Mouse (Mus musculus): Measurements from ENCODE around the gene Arl2bp. TPM values are rescaled to one million over a fixed set of nuclear protein-coding genes. Genes with fewer than 3 reads are reported as not detected.

The Arl2bp gene
- polyA plus RNA-seq, 1 experiment from 2014 or later: 71.1 TPM

- Histone ChIP-seq H3K27ac (ENCODE audit: low read depth, low read length) (no peak overlapping the region), H3K4me2 (ENCODE audit: low read depth, low read length) (no peak overlapping the region), H3K27me3 (ENCODE audit: control insufficient read depth, insufficient read depth, low read length) (peaks cover 17% of the 10 kb centered on the region), H3K4me3 (ENCODE audit: low read depth, low read length) (no peak overlapping the region), H3K9me3 (ENCODE audit: control insufficient read depth, low read length) (no peaks in the 10 kb centered on the region), H3K9ac (replicated peaks; ENCODE audit: low read depth, low read length) (no peak overlapping the region), H3K4me1 (ENCODE audit: control insufficient read depth, insufficient read depth, low read length) (peaks cover 7% of the 10 kb centered on the region), H3K36me3 (ENCODE audit: control insufficient read depth, insufficient read depth, low read length) (no peaks in the 10 kb centered on the region)
- no peak for ATAC-seq (ENCODE audit: low read depth)
- WGBS: 86% methylated on average over 4 of the region's 4 CpGs
These were observed 34.1 kb downstream of the Arl2bp start for GRCm38 (mm10) chr8:94700421-94700935.

GRCm38 (mm10) chr8:94702156-94702555, 35.8 kb downstream of the Arl2bp start:
- Histone ChIP-seq H3K36me3 (ENCODE audit: control insufficient read depth, insufficient read depth, low read length) (no peaks in the 10 kb centered on the region), H3K9me3 (ENCODE audit: control insufficient read depth, low read length) (no peaks in the 10 kb centered on the region), H3K4me3 (ENCODE audit: low read depth, low read length) (no peak overlapping the region), H3K4me1 (ENCODE audit: control insufficient read depth, insufficient read depth, low read length) (no peaks in the 10 kb centered on the region), H3K9ac (replicated peaks; ENCODE audit: low read depth, low read length) (no peak overlapping the region), H3K27ac (ENCODE audit: low read depth, low read length) (no peak overlapping the region), H3K4me2 (ENCODE audit: low read depth, low read length) (no peak overlapping the region; the same call in 1 of the 2 replicates), H3K27me3 (ENCODE audit: control insufficient read depth, insufficient read depth, low read length) (peaks cover 3% of the 10 kb centered on the region; the same call in 1 of the 2 replicates)
- WGBS: 66% methylated on average over 3 of the region's 3 CpGs
- ATAC-seq (ENCODE audit: low read depth): no peak

- Histone ChIP-seq H3K4me2 (ENCODE audit: low read depth, low read length) (peak overlapping the region; percentile 49), H3K9ac (replicated peaks; ENCODE audit: low read depth, low read length) (peak overlapping the region; percentile 37), H3K27me3 (ENCODE audit: control insufficient read depth, insufficient read depth, low read length) (no peaks in the 10 kb centered on the region), H3K4me3 (ENCODE audit: low read depth, low read length) (peak overlapping the region; percentile 41), H3K27ac (ENCODE audit: low read depth, low read length) (peak overlapping the region; percentile 44), H3K9me3 (ENCODE audit: control insufficient read depth, low read length) (no peaks in the 10 kb centered on the region), H3K4me1 (ENCODE audit: control insufficient read depth, insufficient read depth, low read length) (no peaks in the 10 kb centered on the region), H3K36me3 (ENCODE audit: control insufficient read depth, insufficient read depth, low read length) (no peaks in the 10 kb centered on the region)
- WGBS: under 1% methylated on average over 35 of the region's 35 CpGs
- ATAC-seq (ENCODE audit: low read depth): peak; percentile 85
These were observed 36.7 kb downstream of the Arl2bp start for GRCm38 (mm10) chr8:94702844-94703813.

GRCm38 (mm10) chr8:94703972-94704668, 37.7 kb downstream of the Arl2bp start:
- Histone ChIP-seq H3K4me1 (ENCODE audit: control insufficient read depth, insufficient read depth, low read length) (no peaks in the 10 kb centered on the region), H3K4me3 (ENCODE audit: low read depth, low read length) (peak overlapping the region; percentile 41), H3K4me2 (ENCODE audit: low read depth, low read length) (peak overlapping the region; percentile 58), H3K36me3 (ENCODE audit: control insufficient read depth, insufficient read depth, low read length) (no peaks in the 10 kb centered on the region), H3K9me3 (ENCODE audit: control insufficient read depth, low read length) (no peaks in the 10 kb centered on the region), H3K9ac (replicated peaks; ENCODE audit: low read depth, low read length) (peak overlapping the region; percentile 61), H3K27ac (ENCODE audit: low read depth, low read length) (peak overlapping the region; percentile 85), H3K27me3 (ENCODE audit: control insufficient read depth, insufficient read depth, low read length) (no peaks in the 10 kb centered on the region)
- under 1% methylated on average over 35 of the region's 35 CpGs for WGBS
- ATAC-seq (ENCODE audit: low read depth): peak; percentile 93

- peak overlapping the region; percentile 85 for H3K27ac ChIP-seq (ENCODE audit: low read depth, low read length)
- H3K4me1 ChIP-seq (ENCODE audit: control insufficient read depth, insufficient read depth, low read length): no peaks in the 10 kb centered on the region
- H3K27me3 ChIP-seq (ENCODE audit: control insufficient read depth, insufficient read depth, low read length): no peaks in the 10 kb centered on the region
- H3K4me3 ChIP-seq (ENCODE audit: low read depth, low read length): peak overlapping the region; percentile 39
- ATAC-seq (ENCODE audit: low read depth): no peak
- H3K9me3 ChIP-seq (ENCODE audit: control insufficient read depth, low read length): no peaks in the 10 kb centered on the region
- peak overlapping the region; percentile 61 for H3K9ac ChIP-seq (replicated peaks; ENCODE audit: low read depth, low read length)
- H3K4me2 ChIP-seq (ENCODE audit: low read depth, low read length): peak overlapping the region; percentile 58
- 15% methylated on average over 9 of the region's 9 CpGs for WGBS
- H3K36me3 ChIP-seq (ENCODE audit: control insufficient read depth, insufficient read depth, low read length): no peaks in the 10 kb centered on the region
These were observed 38.2 kb downstream of the Arl2bp start for GRCm38 (mm10) chr8:94704669-94704984.

GRCm38 (mm10) chr8:94705581-94706245, 39.3 kb downstream of the Arl2bp start:
- Histone ChIP-seq H3K9me3 (ENCODE audit: control insufficient read depth, low read length) (no peaks in the 10 kb centered on the region), H3K4me2 (ENCODE audit: low read depth, low read length) (no peak overlapping the region), H3K9ac (replicated peaks; ENCODE audit: low read depth, low read length) (no peak overlapping the region), H3K4me1 (ENCODE audit: control insufficient read depth, insufficient read depth, low read length) (no peaks in the 10 kb centered on the region), H3K27ac (ENCODE audit: low read depth, low read length) (no peak overlapping the region), H3K36me3 (ENCODE audit: control insufficient read depth, insufficient read depth, low read length) (no peaks in the 10 kb centered on the region), H3K4me3 (ENCODE audit: low read depth, low read length) (no peak overlapping the region), H3K27me3 (ENCODE audit: control insufficient read depth, insufficient read depth, low read length) (no peaks in the 10 kb centered on the region)
- ATAC-seq (ENCODE audit: low read depth): no peak
- WGBS: 87% methylated on average over 10 of the region's 10 CpGs

- Histone ChIP-seq H3K4me3 (ENCODE audit: low read depth, low read length) (no peak overlapping the region), H3K4me2 (ENCODE audit: low read depth, low read length) (no peak overlapping the region), H3K27ac (ENCODE audit: low read depth, low read length) (no peak overlapping the region), H3K4me1 (ENCODE audit: control insufficient read depth, insufficient read depth, low read length) (no peaks in the 10 kb centered on the region), H3K9ac (replicated peaks; ENCODE audit: low read depth, low read length) (no peak overlapping the region), H3K27me3 (ENCODE audit: control insufficient read depth, insufficient read depth, low read length) (no peaks in the 10 kb centered on the region), H3K9me3 (ENCODE audit: control insufficient read depth, low read length) (no peaks in the 10 kb centered on the region), H3K36me3 (ENCODE audit: control insufficient read depth, insufficient read depth, low read length) (no peaks in the 10 kb centered on the region)
- no peak for ATAC-seq (ENCODE audit: low read depth)
- WGBS: 83% methylated on average over 9 of the region's 9 CpGs
These were observed 40.5 kb downstream of the Arl2bp start for GRCm38 (mm10) chr8:94706732-94707395.

- no peaks in the 10 kb centered on the region for H3K36me3 ChIP-seq (ENCODE audit: control insufficient read depth, insufficient read depth, low read length)
- ATAC-seq (ENCODE audit: low read depth): no peak
- no peaks in the 10 kb centered on the region for H3K27me3 ChIP-seq (ENCODE audit: control insufficient read depth, insufficient read depth, low read length)
- no peak overlapping the region for H3K4me3 ChIP-seq (ENCODE audit: low read depth, low read length)
- H3K9ac ChIP-seq (replicated peaks; ENCODE audit: low read depth, low read length): no peak overlapping the region
- no peak overlapping the region for H3K27ac ChIP-seq (ENCODE audit: low read depth, low read length)
- no peak overlapping the region for H3K4me2 ChIP-seq (ENCODE audit: low read depth, low read length)
- no peaks in the 10 kb centered on the region for H3K9me3 ChIP-seq (ENCODE audit: control insufficient read depth, low read length)
- H3K4me1 ChIP-seq (ENCODE audit: control insufficient read depth, insufficient read depth, low read length): no peaks in the 10 kb centered on the region
- 57% methylated on average over 8 of the region's 8 CpGs for WGBS
These were observed 43.9 kb downstream of the Arl2bp start for GRCm38 (mm10) chr8:94710336-94710735.

Measured in neural tube, embryonic 14.5 days (tissue).